17 mouse cellular contexts compared by ENCODE assay signal in genomic region chr5:124523032-124523431, GRCm38 (mm10). TPM values are rescaled to one million over a fixed set of nuclear protein-coding genes. Genes with fewer than 3 reads are reported as not detected.
DNase-seq lines count a peak whose midpoint lies in the region; ATAC-seq and TF ChIP-seq lines count a peak whose summit lies in the region.
"Had no signal": no experiment of that assay in that cellular context is flagged by ENCODE, and none has a peak within 500 bp of the region (broad histone marks: within the 10 kb centered on the region; RNA-seq: fewer than 3 reads in every experiment).

No protein-coding gene starts in this region.

- H3K9me3 ChIP-seq in heart, embryonic 12.5 days (replicated peaks), result no peaks in the 10 kb centered on the region
- H3K9me3 ChIP-seq in lung, embryonic 14.5 days (ENCODE audit: low read depth, low read length), result no peaks in the 10 kb centered on the region
- H3K9me3 ChIP-seq: forebrain, embryonic 12.5 days; kidney, embryonic 15.5 days; limb, embryonic 12.5 days; midbrain, embryonic 15.5 days had no signal

- no peak overlapping the region for H3K9ac ChIP-seq in heart, adult 2 months (ENCODE audit: low read depth, low read length)
- H3K9ac ChIP-seq in heart, embryonic 12.5 days, result no peak overlapping the region
- no peak overlapping the region for H3K9ac ChIP-seq in lung, embryonic 14.5 days
- H3K9ac ChIP-seq: forebrain, embryonic 12.5 days; kidney, embryonic 15.5 days; limb, embryonic 12.5 days; midbrain, embryonic 15.5 days had no signal

- TF ChIP-seq EP300 in heart, adult 2 months (IDR thresholded peaks at IDR 0.05; ENCODE audit: insufficient read depth, low read depth, low read length), result no peak

- H3K4me3 ChIP-seq in heart, adult 2 months, result no peak overlapping the region
- no peak overlapping the region for H3K4me3 ChIP-seq in heart, embryonic 12.5 days
- H3K4me3 ChIP-seq in lung, embryonic 14.5 days (ENCODE audit: low read depth, low read length), result no peak overlapping the region
- H3K4me3 ChIP-seq: forebrain, embryonic 12.5 days; kidney, embryonic 15.5 days; limb, embryonic 12.5 days; midbrain, embryonic 15.5 days had no signal

- peaks cover 6% of the 10 kb centered on the region for H3K79me2 ChIP-seq in heart, adult 2 months (replicated peaks; ENCODE audit: control insufficient read depth, insufficient read depth, low read length)

- DNase-seq in heart, adult 2 months, result no peak
- peak; percentile 45 for DNase-seq in lung, embryonic 14.5 days
- no peak for DNase-seq in lung, postnatal 36 days
- DNase-seq in ES-CJ7 (ENCODE audit: low read depth, low spot score), result peak; percentile 49
- peak; percentile 37 for DNase-seq in naive thymus-derived CD4-positive, alpha-beta T cell, adult 2 months (ENCODE audit: low read depth)
- DNase-seq in heart, adult 9 months (ENCODE audit: low spot score in 2 of 2), result no peak
- no peak for DNase-seq in frontal cortex, adult 2 months (ENCODE audit: extremely low spot score in 1 of 2, low spot score in 1 of 2)
- DNase-seq: cerebellum, adult 9-11 months; layer of hippocampus, postnatal 36 days; right cerebral cortex, postnatal 14 days; thymus, postnatal 25 days had no signal

- no peak overlapping the region for H3K27ac ChIP-seq in heart, adult 2 months
- H3K27ac ChIP-seq in heart, embryonic 12.5 days (ENCODE audit: poor library complexity, severe bottlenecking), result no peak overlapping the region
- no peak overlapping the region for H3K27ac ChIP-seq in lung, embryonic 14.5 days (ENCODE audit: low read depth)
- H3K27ac ChIP-seq: forebrain, embryonic 12.5 days; kidney, embryonic 15.5 days; limb, embryonic 12.5 days; midbrain, embryonic 15.5 days had no signal

- no peaks in the 10 kb centered on the region for H3K27me3 ChIP-seq in heart, adult 2 months (ENCODE audit: control insufficient read depth, insufficient read depth, low read length)
- no peaks in the 10 kb centered on the region for H3K27me3 ChIP-seq in heart, embryonic 12.5 days (replicated peaks)
- H3K27me3 ChIP-seq in lung, embryonic 14.5 days (ENCODE audit: insufficient read depth, low read length), result no peaks in the 10 kb centered on the region
- H3K27me3 ChIP-seq: forebrain, embryonic 12.5 days; kidney, embryonic 15.5 days; limb, embryonic 12.5 days; midbrain, embryonic 15.5 days had no signal

- peaks cover 4% of the 10 kb centered on the region; the same call in 1 of the 2 replicates for H3K36me3 ChIP-seq in heart, adult 2 months (ENCODE audit: control insufficient read depth, insufficient read depth, low read length)
- H3K36me3 ChIP-seq in heart, embryonic 12.5 days, result peaks cover 65% of the 10 kb centered on the region
- H3K36me3 ChIP-seq in lung, embryonic 14.5 days (ENCODE audit: insufficient read depth), result peaks cover 12% of the 10 kb centered on the region
- H3K36me3 ChIP-seq: midbrain, embryonic 15.5 days had no signal

- intact Hi-C loops in heart, adult 2 months (cut with DNase I), result no loop called here

- peak; percentile 55 for TF ChIP-seq CTCF in heart, adult 2 months (IDR thresholded peaks at IDR 0.05)
- peak; percentile 47 for TF ChIP-seq CTCF in lung, embryonic 14.5 days (IDR thresholded peaks at IDR 0.05; ENCODE audit: low read depth)

- H3K4me1 ChIP-seq in heart, adult 2 months (ENCODE audit: control insufficient read depth, insufficient read depth, low read length), result peaks cover 1% of the 10 kb centered on the region; the same call in 1 of the 2 replicates
- H3K4me1 ChIP-seq in heart, embryonic 12.5 days (replicated peaks), result peaks cover 4% of the 10 kb centered on the region
- no peaks in the 10 kb centered on the region for H3K4me1 ChIP-seq in lung, embryonic 14.5 days (ENCODE audit: insufficient read depth)
- H3K4me1 ChIP-seq: forebrain, embryonic 12.5 days had no signal

- 95% methylated on average over 8 of the region's 8 CpGs for WGBS in heart, adult 2 months
- 93% methylated on average over 8 of the region's 8 CpGs for WGBS in heart, embryonic 12.5 days
- 95% methylated on average over 8 of the region's 8 CpGs for WGBS in lung, embryonic 14.5 days

- H3K4me2 ChIP-seq in heart, embryonic 12.5 days, result no peak overlapping the region
- no peak overlapping the region for H3K4me2 ChIP-seq in lung, embryonic 14.5 days
- H3K4me2 ChIP-seq: forebrain, embryonic 12.5 days; heart, embryonic 11.5 days; kidney, embryonic 15.5 days; limb, embryonic 12.5 days; midbrain, embryonic 15.5 days had no signal

- ATAC-seq in heart, embryonic 12.5 days (ENCODE audit: insufficient number of reproducible peaks, low FRiP score), result no peak
- ATAC-seq in lung, embryonic 14.5 days (ENCODE audit: insufficient read depth), result no peak
- ATAC-seq: midbrain, embryonic 15.5 days had no signal

- no peak for TF ChIP-seq POLR2A in heart, adult 2 months (IDR thresholded peaks at IDR 0.05; ENCODE audit: insufficient read depth, low read depth, low read length)

RNA-seq across cellular contexts. Expression of gene Rilpl1, which starts 8.2 kb away (rescaled TPM):
- total RNA-seq in heart, adult 2 months (2021), result 100 to 1,000 TPM; 189 to 251 TPM
- polyA plus RNA-seq in heart, adult 2 months (2012; rRNA removed), result 166 and 182 TPM in 2 replicates
- polyA plus RNA-seq in heart, embryonic 12.5 days (2016; fragmentation: Nextera tagmentation; extraction: Ambion mirVana), result 27.6 and 29.8 TPM in 2 replicates
- polyA plus RNA-seq in lung, embryonic 14.5 days (2014; fragmentation: Nextera tagmentation; extraction: Ambion mirVana), result 20.3 and 21.1 TPM in 2 replicates
- 44.7 and 51.7 TPM in 2 replicates for polyA plus RNA-seq in frontal cortex, adult 2 months (2012; rRNA removed)

RNA-seq across cellular contexts. Expression of gene Tmed2, which starts 17.5 kb away (rescaled TPM):
- total RNA-seq in heart, adult 2 months (2021), result 100 to 1,000 TPM; 167 to 194 TPM
- polyA plus RNA-seq in heart, adult 2 months (2012; rRNA removed), result 80.9 and 150 TPM in 2 replicates
- 490 and 502 TPM in 2 replicates for polyA plus RNA-seq in heart, embryonic 12.5 days (2016; fragmentation: Nextera tagmentation; extraction: Ambion mirVana)
- polyA plus RNA-seq in lung, embryonic 14.5 days (2014; fragmentation: Nextera tagmentation; extraction: Ambion mirVana), result 588 and 646 TPM in 2 replicates
- polyA plus RNA-seq in frontal cortex, adult 2 months (2012; rRNA removed), result 108 and 133 TPM in 2 replicates

RNA-seq across cellular contexts. Expression of gene Ddx55, which starts 29.6 kb away (rescaled TPM):
- total RNA-seq in heart, adult 2 months (2021), result 1 to 10 TPM; 6.2 to 7.5 TPM
- 5.3 and 7.7 TPM in 2 replicates for polyA plus RNA-seq in heart, adult 2 months (2012; rRNA removed)
- 8.5 and 8.6 TPM in 2 replicates for polyA plus RNA-seq in heart, embryonic 12.5 days (2016; fragmentation: Nextera tagmentation; extraction: Ambion mirVana)
- 12.7 and 14.1 TPM in 2 replicates for polyA plus RNA-seq in lung, embryonic 14.5 days (2014; fragmentation: Nextera tagmentation; extraction: Ambion mirVana)
- 38.2 and 38.3 TPM in 2 replicates for polyA plus RNA-seq in frontal cortex, adult 2 months (2012; rRNA removed)

RNA-seq across cellular contexts. Expression of gene Snrnp35, which starts 40.1 kb away (rescaled TPM):
- total RNA-seq in heart, adult 2 months (2021), result 10 to 100 TPM; 10.5 to 14.5 TPM
- polyA plus RNA-seq in heart, adult 2 months (2012; rRNA removed), result 2.4 and 4.5 TPM in 2 replicates
- polyA plus RNA-seq in heart, embryonic 12.5 days (2016; fragmentation: Nextera tagmentation; extraction: Ambion mirVana), result 23.9 and 24.0 TPM in 2 replicates
- polyA plus RNA-seq in lung, embryonic 14.5 days (2014; fragmentation: Nextera tagmentation; extraction: Ambion mirVana), result 10.7 and 10.8 TPM in 2 replicates
- polyA plus RNA-seq in frontal cortex, adult 2 months (2012; rRNA removed), result 9.6 and 11.8 TPM in 2 replicates

RNA-seq across cellular contexts. Expression of gene Rilpl2, which starts 44.9 kb away (rescaled TPM):
- 1 to 10 TPM; 6.8 to 9.1 TPM for total RNA-seq in heart, adult 2 months (2021)
- 6.9 and 8.4 TPM in 2 replicates for polyA plus RNA-seq in heart, adult 2 months (2012; rRNA removed)
- 13.5 and 13.6 TPM in 2 replicates for polyA plus RNA-seq in heart, embryonic 12.5 days (2016; fragmentation: Nextera tagmentation; extraction: Ambion mirVana)
- 28.7 and 29.2 TPM in 2 replicates for polyA plus RNA-seq in lung, embryonic 14.5 days (2014; fragmentation: Nextera tagmentation; extraction: Ambion mirVana)
- 24.5 and 25.9 TPM in 2 replicates for polyA plus RNA-seq in frontal cortex, adult 2 months (2012; rRNA removed)

Comparison
In these comparisons a context has a peak if more than half of its experiments do, and no peak if none do; other contexts are left out.
1. DNase-seq: peak in lung, embryonic 14.5 days (single experiment), ES-CJ7 (single experiment) and naive thymus-derived CD4-positive, alpha-beta T cell, adult 2 months (single experiment); none in heart, adult 2 months (0 of 2), lung, postnatal 36 days (single experiment), heart, adult 9 months (0 of 2) and frontal cortex, adult 2 months (0 of 2).